Mouse (Mus musculus) cortical plate, adult 2 months (tissue): ENCODE results near the gene Ostf1. TPM values are rescaled to one million over a fixed set of nuclear protein-coding genes. Genes with fewer than 3 reads are reported as not detected.

Source experiments
- H3K27ac ChIP-seq: fragments of 200-500 bp; 2 replicates; pipeline ENCODE4 v1.5.1; 2012; ENCODE audit warnings: low read length, control low read depth, inconsistent platforms; ENCODE audit not compliant: insufficient read depth
- H3K4me1 ChIP-seq: fragments of 200-500 bp; 2 replicates; pipeline ENCODE4 v1.6.1; 2011; ENCODE audit warnings: low read length; ENCODE audit not compliant: control insufficient read depth, insufficient read depth
- H3K4me3 ChIP-seq: fragments of 200-500 bp; 2 replicates; pipeline ENCODE4 v1.5.1; 2011; ENCODE audit warnings: mild to moderate bottlenecking, low read length, control low read depth; ENCODE audit not compliant: insufficient read depth
- CTCF ChIP-seq: fragments of 200-500 bp; IDR thresholded peaks from 2 replicates; pipeline ENCODE4 v1.5.1; 2011; ENCODE audit warnings: mild to moderate bottlenecking, control low read depth, low read length; ENCODE audit not compliant: insufficient read depth; ENCODE audit errors: extremely low read depth
- POLR2A ChIP-seq: fragments of 200-500 bp; IDR thresholded peaks from 2 replicates; pipeline ENCODE4 v1.6.1; 2011; ENCODE audit warnings: mild to moderate bottlenecking, low read length, control low read depth; ENCODE audit not compliant: insufficient read depth; ENCODE audit errors: extremely low read depth
- polyA plus RNA-seq: library from polyadenylated mRNA; depleted of rRNA; stranded (reverse); fragments of >200 nt; gene quantifications from 2 replicates; pipeline ENCODE4 v1.2.3, GENCODE M21; 2012

Ostf1 gene
- polyA plus RNA-seq, 1 experiment, result 21.7 TPM

- TF ChIP-seq POLR2A (no peak), CTCF (no peak)
- Histone ChIP-seq H3K27ac (no peak overlapping the region), H3K4me1 (no peaks in the 10 kb centered on the region), H3K4me3 (no peak overlapping the region)
Observed at GRCm38 (mm10) chr19:18647775-18648557, 16.3 kb upstream of the Ostf1 start.

- TF ChIP-seq POLR2A, result no peak
- no peak for TF ChIP-seq CTCF
- Histone ChIP-seq H3K27ac (no peak overlapping the region), H3K4me1 (no peaks in the 10 kb centered on the region), H3K4me3 (no peak overlapping the region)
Observed at GRCm38 (mm10) chr19:18646853-18647420, 15.3 kb upstream of the Ostf1 start.

- TF ChIP-seq CTCF, result no peak
- no peak for TF ChIP-seq POLR2A
- Histone ChIP-seq H3K27ac (no peak overlapping the region), H3K4me1 (no peaks in the 10 kb centered on the region), H3K4me3 (no peak overlapping the region)
Observed at GRCm38 (mm10) chr19:18646397-18646796, 14.8 kb upstream of the Ostf1 start.

GRCm38 (mm10) chr19:18644084-18644483 lies 12.5 kb upstream of the Ostf1 start:
- no peak overlapping the region for H3K27ac ChIP-seq
- no peak overlapping the region for H3K4me3 ChIP-seq
- TF ChIP-seq POLR2A (no peak), CTCF (no peak)
- no peaks in the 10 kb centered on the region for H3K4me1 ChIP-seq

GRCm38 (mm10) chr19:18643411-18643810 lies 11.8 kb upstream of the Ostf1 start:
- no peak for TF ChIP-seq CTCF
- no peak for TF ChIP-seq POLR2A
- Histone ChIP-seq H3K4me3 (no peak overlapping the region), H3K27ac (no peak overlapping the region), H3K4me1 (no peaks in the 10 kb centered on the region)

GRCm38 (mm10) chr19:18641001-18641400 lies 9.4 kb upstream of the Ostf1 start:
- no peak for TF ChIP-seq CTCF
- no peak for TF ChIP-seq POLR2A
- Histone ChIP-seq H3K27ac (no peak overlapping the region), H3K4me1 (no peaks in the 10 kb centered on the region), H3K4me3 (no peak overlapping the region)

GRCm38 (mm10) chr19:18639552-18639951 lies 7.9 kb upstream of the Ostf1 start:
- TF ChIP-seq POLR2A (no peak), CTCF (peak; percentile 31; the same call in 1 of the 2 replicates)
- Histone ChIP-seq H3K4me3 (no peak overlapping the region), H3K27ac (no peak overlapping the region), H3K4me1 (no peaks in the 10 kb centered on the region)

- H3K4me1 ChIP-seq, result no peaks in the 10 kb centered on the region
- H3K27ac ChIP-seq, result no peak overlapping the region
- no peak for TF ChIP-seq POLR2A
- no peak for TF ChIP-seq CTCF
- no peak overlapping the region for H3K4me3 ChIP-seq
Observed at GRCm38 (mm10) chr19:18638949-18639348, 7.3 kb upstream of the Ostf1 start.

GRCm38 (mm10) chr19:18637954-18638353 lies 6.3 kb upstream of the Ostf1 start:
- TF ChIP-seq CTCF (no peak), POLR2A (no peak)

GRCm38 (mm10) chr19:18632231-18633185 lies 885 bp upstream of the Ostf1 start:
- TF ChIP-seq POLR2A (no peak), CTCF (no peak)
- Histone ChIP-seq H3K27ac (no peak overlapping the region), H3K4me3 (peak overlapping the region; percentile 90), H3K4me1 (peaks cover 1% of the 10 kb centered on the region; the same call in 1 of the 2 replicates)

More at GRCm38 (mm10) chr19:18637954-18638353, 6.3 kb upstream of the Ostf1 start:
- Histone ChIP-seq H3K4me1 (no peaks in the 10 kb centered on the region), H3K4me3 (no peak overlapping the region), H3K27ac (no peak overlapping the region)
